Mouse (Mus musculus): ENCODE data around the gene Lhx3. TPM values are rescaled to one million over a fixed set of nuclear protein-coding genes. Genes with fewer than 3 reads are reported as not detected.

Lhx3 gene
- polyA plus RNA-seq, 1 experiment from 2014 or later = not detected

DNA sequence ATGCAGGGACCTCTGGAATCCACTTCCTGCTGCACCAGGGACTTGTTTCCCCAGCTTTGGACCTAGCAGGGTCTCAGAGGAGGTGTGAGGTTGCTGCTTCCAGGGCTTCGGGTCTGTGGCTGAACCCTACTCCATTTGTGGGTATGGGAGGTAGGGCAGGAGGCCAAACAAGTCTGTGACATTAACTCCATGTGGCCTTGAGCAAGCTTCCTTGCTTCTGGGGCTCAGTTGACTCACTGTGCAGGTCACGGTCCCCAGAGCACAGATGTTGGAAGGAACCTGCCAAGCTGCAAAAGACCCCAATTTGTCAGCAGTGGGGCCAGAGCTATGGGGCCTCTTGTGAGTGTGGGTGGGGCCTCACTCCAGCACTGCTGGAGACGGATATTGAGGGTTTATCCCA lies 23.7 kb downstream of the Lhx3 start:
- Histone ChIP-seq H3K27me3 (replicated peaks; ENCODE audit: control insufficient read depth, insufficient read depth, low read length) (0 out of 2 replicates have a peak, but pooled peaks cover 3% of the 10 kb centered on the region), H3K4me2 (ENCODE audit: low read length) (no peak overlapping the region), H3K36me3 (ENCODE audit: control insufficient read depth, insufficient read depth) (no peaks in the 10 kb centered on the region), H3K9me3 (ENCODE audit: control insufficient read depth, low read length) (no peaks in the 10 kb centered on the region), H3K4me3 (replicated peaks; ENCODE audit: low read length) (no peak overlapping the region), H3K9ac (replicated peaks; ENCODE audit: low read depth, low read length) (no peak overlapping the region), H3K27ac (ENCODE audit: low read length) (no peak overlapping the region), H3K4me1 (replicated peaks; ENCODE audit: control insufficient read depth, insufficient read depth, low read length) (no peaks in the 10 kb centered on the region)
- no peak for ATAC-seq
- WGBS = 60% methylated on average over 3 of the region's 3 CpGs

DNA sequence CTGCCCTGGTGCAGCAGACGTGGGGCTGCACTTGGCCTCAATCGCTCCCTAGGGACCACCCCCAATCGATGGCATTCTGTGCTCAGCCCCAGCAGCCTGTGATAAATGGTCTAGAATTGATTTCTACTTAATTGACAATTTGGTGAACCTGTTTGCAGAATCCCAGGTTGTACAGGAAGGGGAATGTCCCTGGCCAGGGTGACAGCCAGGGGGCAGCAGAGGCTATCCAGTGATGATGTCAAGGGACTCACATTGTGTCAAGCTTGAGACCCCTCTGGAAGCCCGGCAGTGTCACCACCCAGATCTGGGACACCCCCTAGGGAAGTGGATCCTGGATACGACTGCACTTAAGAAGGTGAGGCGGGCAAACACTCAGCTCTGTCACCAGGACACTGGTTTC lies 25.4 kb downstream of the Lhx3 start:
- Histone ChIP-seq H3K4me1 (replicated peaks; ENCODE audit: control insufficient read depth, insufficient read depth, low read length) (no peaks in the 10 kb centered on the region), H3K4me3 (replicated peaks; ENCODE audit: low read length) (no peak overlapping the region), H3K9me3 (ENCODE audit: control insufficient read depth, low read length) (no peaks in the 10 kb centered on the region), H3K27ac (ENCODE audit: low read length) (no peak overlapping the region), H3K27me3 (replicated peaks; ENCODE audit: control insufficient read depth, insufficient read depth, low read length) (0 out of 2 replicates have a peak, but pooled peaks cover 3% of the 10 kb centered on the region), H3K9ac (replicated peaks; ENCODE audit: low read depth, low read length) (no peak overlapping the region), H3K4me2 (ENCODE audit: low read length) (no peak overlapping the region), H3K36me3 (ENCODE audit: control insufficient read depth, insufficient read depth) (no peaks in the 10 kb centered on the region)
- WGBS = 17% methylated on average over 6 of the region's 6 CpGs
- no peak for ATAC-seq

DNA sequence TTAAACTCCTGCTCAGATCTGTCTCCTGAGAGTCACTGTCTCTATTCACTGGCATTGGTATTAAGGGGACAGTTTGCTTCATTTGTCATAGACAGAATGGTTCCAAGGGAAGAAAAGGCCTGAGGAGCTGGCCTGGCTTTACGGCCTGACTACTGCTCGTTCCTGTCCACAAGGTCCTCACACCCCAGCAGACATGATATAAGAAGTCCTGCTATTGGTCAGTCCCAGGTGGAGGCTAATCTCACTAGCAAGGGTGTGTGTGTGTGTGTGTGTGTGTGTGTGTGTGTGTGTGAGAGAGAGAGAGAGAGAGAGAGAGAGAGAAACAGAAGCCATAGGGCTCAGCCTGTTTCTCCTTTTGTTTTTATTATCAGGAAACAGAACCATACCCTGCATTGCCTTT lies 30.9 kb downstream of the Lhx3 start:
- H3K27me3 ChIP-seq (replicated peaks; ENCODE audit: control insufficient read depth, insufficient read depth, low read length) = no peaks in the 10 kb centered on the region
- no peaks in the 10 kb centered on the region for H3K36me3 ChIP-seq (ENCODE audit: control insufficient read depth, insufficient read depth)

DNA sequence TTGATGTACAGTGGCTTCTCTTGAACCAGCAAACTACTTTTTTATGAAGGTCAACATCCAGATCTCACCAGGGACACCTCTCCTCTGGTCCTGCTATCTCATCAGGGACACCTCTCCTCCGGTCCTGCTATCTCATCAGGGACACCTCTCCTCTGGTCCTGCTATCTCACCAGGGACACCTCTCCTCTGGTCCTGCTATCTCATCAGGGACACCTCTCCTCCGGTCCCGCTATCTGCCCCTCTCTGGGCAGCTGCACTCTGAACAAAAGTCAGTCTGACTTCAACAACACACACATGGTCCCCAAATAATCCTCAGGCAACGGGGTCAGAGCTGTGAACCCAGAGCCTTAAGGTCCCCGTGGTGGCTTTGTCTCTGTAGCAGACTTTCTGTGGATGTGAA lies 31.4 kb downstream of the Lhx3 start:
- no peak overlapping the region for H3K9ac ChIP-seq (replicated peaks; ENCODE audit: low read depth, low read length)
- no peaks in the 10 kb centered on the region for H3K27me3 ChIP-seq (replicated peaks; ENCODE audit: control insufficient read depth, insufficient read depth, low read length)
- no peak overlapping the region for H3K4me2 ChIP-seq (ENCODE audit: low read length)
- H3K27ac ChIP-seq (ENCODE audit: low read length) = no peak overlapping the region
- no peak for ATAC-seq
- no peaks in the 10 kb centered on the region for H3K4me1 ChIP-seq (replicated peaks; ENCODE audit: control insufficient read depth, insufficient read depth, low read length)
- no peak overlapping the region for H3K4me3 ChIP-seq (replicated peaks; ENCODE audit: low read length)
- 64% methylated on average over 5 of the region's 5 CpGs for WGBS
- no peaks in the 10 kb centered on the region for H3K36me3 ChIP-seq (ENCODE audit: control insufficient read depth, insufficient read depth)
- no peaks in the 10 kb centered on the region for H3K9me3 ChIP-seq (ENCODE audit: control insufficient read depth, low read length)

More for the DNA sequence above, 30.9 kb downstream of the Lhx3 start:
- Histone ChIP-seq H3K4me2 (ENCODE audit: low read length) (no peak overlapping the region), H3K27ac (ENCODE audit: low read length) (no peak overlapping the region), H3K9ac (replicated peaks; ENCODE audit: low read depth, low read length) (no peak overlapping the region), H3K9me3 (ENCODE audit: control insufficient read depth, low read length) (no peaks in the 10 kb centered on the region), H3K4me3 (replicated peaks; ENCODE audit: low read length) (no peak overlapping the region), H3K4me1 (replicated peaks; ENCODE audit: control insufficient read depth, insufficient read depth, low read length) (no peaks in the 10 kb centered on the region)
- no peak for ATAC-seq
- 55% methylated on average over 2 of the region's 2 CpGs for WGBS

DNA sequence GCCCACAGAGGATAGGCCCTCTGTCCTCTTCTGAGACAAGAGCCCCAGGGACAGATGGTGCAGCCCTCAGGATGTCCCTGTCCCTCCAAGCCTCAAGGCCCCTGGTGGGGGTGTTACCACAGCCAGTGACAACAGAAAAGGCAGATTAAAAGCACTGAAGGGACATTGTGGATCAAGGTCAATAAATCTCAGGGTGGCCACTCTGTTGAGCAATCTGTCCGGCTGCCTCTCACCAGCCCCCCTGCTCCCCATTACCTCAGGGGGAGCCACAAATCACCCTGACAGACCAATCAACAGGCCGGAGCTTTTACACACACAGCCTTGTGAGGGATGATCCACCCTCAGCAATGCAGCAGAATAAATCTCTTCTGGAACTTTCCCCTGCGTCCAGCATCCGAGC lies 32.9 kb downstream of the Lhx3 start:
- WGBS = 45% methylated on average over 4 of the region's 4 CpGs
- no peaks in the 10 kb centered on the region for H3K9me3 ChIP-seq (ENCODE audit: control insufficient read depth, low read length)
- ATAC-seq = no peak
- no peak overlapping the region for H3K4me3 ChIP-seq (replicated peaks; ENCODE audit: low read length)
- H3K27me3 ChIP-seq (replicated peaks; ENCODE audit: control insufficient read depth, insufficient read depth, low read length) = no peaks in the 10 kb centered on the region
- H3K9ac ChIP-seq (replicated peaks; ENCODE audit: low read depth, low read length) = no peak overlapping the region
- no peak overlapping the region for H3K27ac ChIP-seq (ENCODE audit: low read length)
- no peak overlapping the region for H3K4me2 ChIP-seq (ENCODE audit: low read length)
- H3K36me3 ChIP-seq (ENCODE audit: control insufficient read depth, insufficient read depth) = no peaks in the 10 kb centered on the region
- no peaks in the 10 kb centered on the region for H3K4me1 ChIP-seq (replicated peaks; ENCODE audit: control insufficient read depth, insufficient read depth, low read length)

DNA sequence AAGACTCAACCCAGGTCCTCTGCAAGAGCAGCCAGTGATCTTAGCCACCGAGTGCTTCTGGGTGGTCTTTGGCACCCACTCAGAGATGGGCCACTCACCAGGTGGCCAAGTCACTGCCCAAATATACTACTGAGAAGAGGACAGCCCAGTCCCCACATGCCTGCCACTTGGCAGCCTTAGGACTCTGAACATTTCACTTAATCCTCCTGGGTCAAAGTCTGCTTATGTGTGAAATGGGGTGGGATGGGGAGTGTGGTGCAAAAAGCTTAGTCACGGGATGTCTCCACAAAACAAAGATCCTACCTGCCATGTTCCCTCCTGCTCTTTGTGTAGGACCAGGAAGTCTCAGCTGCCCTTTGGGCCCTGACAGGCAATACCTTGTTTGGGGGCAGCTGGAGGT lies 35.9 kb downstream of the Lhx3 start:
- Histone ChIP-seq H3K36me3 (ENCODE audit: control insufficient read depth, insufficient read depth) (no peaks in the 10 kb centered on the region), H3K9me3 (ENCODE audit: control insufficient read depth, low read length) (no peaks in the 10 kb centered on the region), H3K4me2 (ENCODE audit: low read length) (no peak overlapping the region), H3K9ac (replicated peaks; ENCODE audit: low read depth, low read length) (no peak overlapping the region), H3K4me1 (replicated peaks; ENCODE audit: control insufficient read depth, insufficient read depth, low read length) (peaks cover 9% of the 10 kb centered on the region; the same call in 1 of the 2 replicates), H3K4me3 (replicated peaks; ENCODE audit: low read length) (no peak overlapping the region), H3K27ac (ENCODE audit: low read length) (no peak overlapping the region), H3K27me3 (replicated peaks; ENCODE audit: control insufficient read depth, insufficient read depth, low read length) (no peaks in the 10 kb centered on the region)
- WGBS = 90% methylated on average over 2 of the region's 2 CpGs
- no peak for ATAC-seq

DNA sequence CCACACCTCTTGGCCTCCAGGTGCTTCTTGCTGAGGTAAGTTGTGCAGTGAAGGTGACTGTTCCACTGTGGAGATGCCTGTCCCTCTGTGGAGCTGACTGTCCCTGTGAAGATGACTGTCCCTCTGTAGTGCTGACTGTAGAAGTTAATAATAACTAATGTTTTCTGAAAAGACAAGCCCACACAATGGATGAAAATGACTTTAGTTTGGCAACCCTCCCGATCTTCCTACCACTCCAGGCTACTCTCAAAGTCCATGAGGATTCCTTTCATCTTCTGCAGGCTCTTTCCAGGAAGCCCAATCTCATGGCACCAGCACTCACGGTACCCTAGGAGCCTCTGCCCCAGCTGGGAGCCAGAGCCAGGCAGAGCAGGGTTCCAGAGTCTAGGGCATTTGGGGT lies 37.7 kb downstream of the Lhx3 start:
- Histone ChIP-seq H3K27ac (ENCODE audit: low read length) (no peak overlapping the region), H3K4me1 (replicated peaks; ENCODE audit: control insufficient read depth, insufficient read depth, low read length) (peaks cover 9% of the 10 kb centered on the region; the same call in 1 of the 2 replicates), H3K9ac (replicated peaks; ENCODE audit: low read depth, low read length) (no peak overlapping the region), H3K36me3 (ENCODE audit: control insufficient read depth, insufficient read depth) (no peaks in the 10 kb centered on the region), H3K4me3 (replicated peaks; ENCODE audit: low read length) (no peak overlapping the region), H3K4me2 (ENCODE audit: low read length) (no peak overlapping the region), H3K27me3 (replicated peaks; ENCODE audit: control insufficient read depth, insufficient read depth, low read length) (no peaks in the 10 kb centered on the region), H3K9me3 (ENCODE audit: control insufficient read depth, low read length) (no peaks in the 10 kb centered on the region)
- ATAC-seq = no peak
- WGBS = 42% methylated on average over 2 of the region's 2 CpGs

DNA sequence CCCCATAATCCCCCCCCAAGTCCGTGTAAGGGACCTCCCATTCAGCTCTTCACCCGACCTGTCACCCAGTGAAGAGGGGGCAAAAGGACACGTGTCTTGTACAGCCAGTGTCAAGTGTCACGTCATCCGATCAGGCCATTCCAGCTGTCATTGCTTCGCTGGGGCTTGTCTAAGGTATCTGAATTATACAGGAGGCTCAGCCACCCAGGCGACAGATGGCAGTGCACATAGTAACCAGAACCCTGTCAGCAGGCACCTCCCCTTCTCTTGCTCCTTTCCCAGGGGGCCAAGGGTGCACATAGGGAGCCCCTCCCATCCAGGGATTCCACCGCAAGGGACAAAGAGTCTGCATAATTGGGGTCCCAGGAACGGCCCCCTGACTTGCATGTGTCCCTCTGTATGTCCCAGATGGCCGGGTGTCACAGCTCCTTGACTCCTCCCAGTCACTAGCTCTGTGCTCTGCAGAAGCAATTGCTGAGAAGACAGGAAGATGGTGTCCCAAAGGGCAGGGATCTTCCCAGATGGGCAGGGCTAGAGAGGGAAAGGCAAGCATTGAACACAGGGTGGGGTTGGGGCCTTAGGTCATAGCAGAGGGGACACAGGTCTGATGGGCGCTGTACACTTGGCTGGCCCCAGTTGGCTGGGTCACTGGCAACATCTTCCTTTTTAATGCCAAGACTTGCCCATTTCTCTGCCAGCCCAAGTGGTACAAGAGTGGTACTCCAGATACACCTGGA lies 39.1 kb downstream of the Lhx3 start:
- H3K27me3 ChIP-seq (replicated peaks; ENCODE audit: control insufficient read depth, insufficient read depth, low read length) = no peaks in the 10 kb centered on the region
- no peak overlapping the region for H3K27ac ChIP-seq (ENCODE audit: low read length)
- H3K4me3 ChIP-seq (replicated peaks; ENCODE audit: low read length) = no peak overlapping the region
- WGBS = 32% methylated on average over 11 of the region's 11 CpGs
- H3K36me3 ChIP-seq (ENCODE audit: control insufficient read depth, insufficient read depth) = no peaks in the 10 kb centered on the region
- ATAC-seq = peak; percentile 18; the same call in 1 of the 2 replicates
- H3K9me3 ChIP-seq (ENCODE audit: control insufficient read depth, low read length) = no peaks in the 10 kb centered on the region
- H3K4me1 ChIP-seq (replicated peaks; ENCODE audit: control insufficient read depth, insufficient read depth, low read length) = peaks cover 9% of the 10 kb centered on the region; the same call in 1 of the 2 replicates
- H3K9ac ChIP-seq (replicated peaks; ENCODE audit: low read depth, low read length) = no peak overlapping the region
- H3K4me2 ChIP-seq (ENCODE audit: low read length) = no peak overlapping the region

DNA sequence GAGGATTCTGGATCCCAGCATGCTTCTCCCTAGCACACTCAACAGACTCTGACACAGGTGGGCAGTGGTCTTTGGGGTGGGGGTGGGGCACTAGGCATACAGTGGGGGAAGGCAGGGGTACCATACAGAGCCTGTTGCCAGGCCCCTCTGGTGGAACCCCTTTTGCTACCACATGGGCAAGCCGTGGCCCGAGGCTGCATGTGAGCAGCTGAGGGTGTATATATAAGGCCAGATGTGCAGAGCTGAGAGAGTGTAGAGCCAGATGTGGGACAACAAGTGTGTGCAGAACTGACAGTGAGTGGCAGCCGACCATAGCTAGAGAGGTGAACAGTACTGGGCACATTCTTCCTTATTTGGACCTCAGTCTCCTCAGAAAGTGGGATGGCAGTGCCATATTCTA lies 41.2 kb downstream of the Lhx3 start:
- no peak overlapping the region for H3K9ac ChIP-seq (replicated peaks; ENCODE audit: low read depth, low read length)
- H3K36me3 ChIP-seq (ENCODE audit: control insufficient read depth, insufficient read depth) = no peaks in the 10 kb centered on the region
- no peak for ATAC-seq
- H3K9me3 ChIP-seq (ENCODE audit: control insufficient read depth, low read length) = no peaks in the 10 kb centered on the region
- 89% methylated on average over 3 of the region's 3 CpGs for WGBS
- peaks cover 9% of the 10 kb centered on the region; the same call in 1 of the 2 replicates for H3K4me1 ChIP-seq (replicated peaks; ENCODE audit: control insufficient read depth, insufficient read depth, low read length)
- no peaks in the 10 kb centered on the region for H3K27me3 ChIP-seq (replicated peaks; ENCODE audit: control insufficient read depth, insufficient read depth, low read length)
- H3K4me3 ChIP-seq (replicated peaks; ENCODE audit: low read length) = no peak overlapping the region
- H3K27ac ChIP-seq (ENCODE audit: low read length) = no peak overlapping the region
- no peak overlapping the region for H3K4me2 ChIP-seq (ENCODE audit: low read length)

DNA sequence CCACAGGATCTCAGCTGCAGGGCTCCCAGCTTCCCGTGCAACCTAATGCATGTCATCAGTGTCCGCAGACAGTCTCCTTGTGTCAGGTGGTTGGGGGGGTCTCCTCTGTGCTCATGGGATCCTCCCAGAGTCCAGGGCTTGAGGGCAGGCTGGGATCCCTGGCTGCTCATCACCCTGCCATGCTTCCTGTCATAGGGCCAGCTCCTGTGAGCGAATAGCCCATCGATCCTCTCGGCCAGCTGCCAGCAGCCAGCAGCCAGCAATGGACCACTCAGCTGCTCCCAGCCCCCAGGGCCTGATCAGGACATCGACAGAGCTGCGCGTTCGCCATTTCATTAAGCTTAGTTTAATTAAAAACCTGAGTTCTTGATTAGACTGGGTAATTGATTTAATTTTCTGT lies 50.0 kb downstream of the Lhx3 start:
- no peak overlapping the region for H3K4me3 ChIP-seq (replicated peaks; ENCODE audit: low read length)

More for the DNA sequence above, 50.0 kb downstream of the Lhx3 start:
- peaks cover 20% of the 10 kb centered on the region for H3K4me1 ChIP-seq (replicated peaks; ENCODE audit: control insufficient read depth, insufficient read depth, low read length)
- H3K27ac ChIP-seq (ENCODE audit: low read length) = no peak overlapping the region
- H3K9ac ChIP-seq (replicated peaks; ENCODE audit: low read depth, low read length) = no peak overlapping the region
- no peak for ATAC-seq
- no peak overlapping the region for H3K4me2 ChIP-seq (ENCODE audit: low read length)
- no peaks in the 10 kb centered on the region for H3K9me3 ChIP-seq (ENCODE audit: control insufficient read depth, low read length)
- no peaks in the 10 kb centered on the region for H3K36me3 ChIP-seq (ENCODE audit: control insufficient read depth, insufficient read depth)
- no peaks in the 10 kb centered on the region for H3K27me3 ChIP-seq (replicated peaks; ENCODE audit: control insufficient read depth, insufficient read depth, low read length)
- WGBS = 78% methylated on average over 9 of the region's 9 CpGs
